Mouse (Mus musculus): ENCODE data around the gene Mab21l2. TPM values are rescaled to one million over a fixed set of nuclear protein-coding genes. Genes with fewer than 3 reads are reported as not detected.

The Mab21l2 gene
- total and polyA plus RNA-seq, 2 experiments from 2014 or later = 93.4 to 112 TPM

- Histone ChIP-seq H3K4me1 (ENCODE audit: insufficient read depth, low read length) (0 out of 2 replicates have a peak, but pooled peaks cover 3% of the 10 kb centered on the region), H3K27me3 (ENCODE audit: insufficient read depth, low read length) (peaks cover 5% of the 10 kb centered on the region; the same call in 1 of the 2 replicates), H3K27ac (peak overlapping the region; percentile 65), H3K9me3 (ENCODE audit: low read length) (no peaks in the 10 kb centered on the region), H3K4me3 (ENCODE audit: low read length) (peak overlapping the region; percentile 29), H3K9ac (replicated peaks; ENCODE audit: low read length) (peak overlapping the region; percentile 46), H3K4me2 (ENCODE audit: low read depth, low read length) (peak overlapping the region; percentile 56), H3K36me3 (ENCODE audit: insufficient read depth, low read length) (no peaks in the 10 kb centered on the region)
- 0 out of 2 replicates have a peak, but pooled peaks have one; percentile 27 for ATAC-seq
- 20% methylated on average over 22 of the region's 22 CpGs for WGBS
- DNase-seq (ENCODE audit: low spot score) = no peak
- no peak for TF ChIP-seq CTCF (IDR thresholded peaks at IDR 0.05; ENCODE audit: low read depth)
Measured at GRCm38 (mm10) chr3:86550301-86551010, 2.0 kb upstream of the Mab21l2 start.

GRCm38 (mm10) chr3:86547251-86547791 lies 1.1 kb downstream of the Mab21l2 start:
- no peak for DNase-seq (ENCODE audit: low spot score)
- 0 out of 2 replicates have a peak, but pooled peaks cover 3% of the 10 kb centered on the region for H3K4me1 ChIP-seq (ENCODE audit: insufficient read depth, low read length)
- no peaks in the 10 kb centered on the region for H3K36me3 ChIP-seq (ENCODE audit: insufficient read depth, low read length)
- ATAC-seq = peak; percentile 9; the same call in 1 of the 2 replicates
- 7% methylated on average over 42 of the region's 42 CpGs for WGBS
- H3K4me3 ChIP-seq (ENCODE audit: low read length) = peak overlapping the region; percentile 49
- H3K27me3 ChIP-seq (ENCODE audit: insufficient read depth, low read length) = peaks cover 5% of the 10 kb centered on the region; the same call in 1 of the 2 replicates
- peak overlapping the region; percentile 82 for H3K27ac ChIP-seq
- H3K4me2 ChIP-seq (ENCODE audit: low read depth, low read length) = peak overlapping the region; percentile 62
- H3K9me3 ChIP-seq (ENCODE audit: low read length) = no peaks in the 10 kb centered on the region
- peak overlapping the region; percentile 59 for H3K9ac ChIP-seq (replicated peaks; ENCODE audit: low read length)
- no peak for TF ChIP-seq CTCF (IDR thresholded peaks at IDR 0.05; ENCODE audit: low read depth)

DNA sequence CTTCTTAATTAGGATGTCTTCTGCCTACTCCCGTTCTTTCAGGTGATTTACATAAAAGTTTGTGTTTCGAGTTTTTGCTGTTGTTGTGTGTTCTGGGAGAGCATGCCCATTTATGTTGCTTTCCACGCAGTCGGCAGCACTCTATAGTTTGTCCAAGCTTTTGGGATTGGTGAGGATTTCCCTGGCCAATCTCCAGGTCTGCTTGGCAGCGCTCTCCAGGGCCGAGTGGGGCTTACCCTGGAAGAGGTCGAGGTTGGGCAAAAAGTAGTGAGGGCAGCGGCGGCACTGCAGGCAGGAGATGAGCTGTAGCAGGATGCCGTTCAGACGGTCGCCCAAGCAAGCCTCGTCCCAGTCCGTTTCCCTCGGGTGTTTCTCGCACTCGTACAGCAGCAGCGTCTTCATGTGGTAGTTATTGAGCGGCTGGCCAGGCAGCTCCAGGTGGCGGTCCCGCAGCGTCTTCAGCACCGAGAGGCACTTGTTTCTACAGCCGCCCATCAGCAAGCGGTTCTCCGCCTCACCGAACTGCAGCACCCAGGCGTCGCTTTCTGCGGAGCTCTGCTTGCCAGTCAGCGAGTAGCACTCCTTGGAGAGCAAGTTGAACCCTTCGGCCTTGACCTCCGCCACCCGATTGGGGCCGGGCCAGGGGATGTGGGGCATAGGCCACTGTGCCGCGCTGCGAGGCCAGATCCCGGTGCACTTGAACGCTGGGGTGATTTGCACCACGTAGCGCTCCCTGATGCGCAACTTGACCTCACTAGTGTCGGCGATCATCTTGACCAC lies 1.8 kb downstream of the Mab21l2 start:
- H3K4me2 ChIP-seq (ENCODE audit: low read depth, low read length) = peak overlapping the region; percentile 62
- H3K4me1 ChIP-seq (ENCODE audit: insufficient read depth, low read length) = 0 out of 2 replicates have a peak, but pooled peaks cover 3% of the 10 kb centered on the region
- peak overlapping the region; percentile 59 for H3K9ac ChIP-seq (replicated peaks; ENCODE audit: low read length)
- H3K27ac ChIP-seq = peak overlapping the region; percentile 82
- no peaks in the 10 kb centered on the region for H3K36me3 ChIP-seq (ENCODE audit: insufficient read depth, low read length)
- TF ChIP-seq CTCF (IDR thresholded peaks at IDR 0.05; ENCODE audit: low read depth) = no peak
- no peaks in the 10 kb centered on the region for H3K9me3 ChIP-seq (ENCODE audit: low read length)
- peak overlapping the region; percentile 49 for H3K4me3 ChIP-seq (ENCODE audit: low read length)
- H3K27me3 ChIP-seq (ENCODE audit: insufficient read depth, low read length) = peaks cover 5% of the 10 kb centered on the region; the same call in 1 of the 2 replicates
- DNase-seq (ENCODE audit: low spot score) = peak; percentile 66
- ATAC-seq = no peak
- WGBS = 3% methylated on average over 45 of the region's 45 CpGs

DNA sequence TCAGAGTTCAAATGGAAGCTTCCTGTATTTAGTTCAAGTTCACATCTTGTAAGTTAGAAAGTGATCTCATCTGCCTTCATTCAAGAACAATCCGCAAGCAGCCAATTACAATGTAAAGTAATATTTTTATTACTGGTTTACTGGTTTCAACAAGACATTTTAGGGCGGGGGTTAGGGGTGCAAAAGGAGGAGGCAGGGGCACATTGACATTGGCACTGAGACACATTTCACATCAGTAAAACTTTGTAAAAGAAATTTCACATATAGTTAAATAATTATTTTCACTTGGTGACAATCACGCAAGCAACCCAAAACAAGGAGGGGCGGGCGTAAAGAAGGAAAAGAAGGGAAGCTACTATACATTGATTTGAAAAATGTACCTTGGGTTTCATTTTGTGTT lies 2.5 kb downstream of the Mab21l2 start:
- H3K27ac ChIP-seq = peak overlapping the region; percentile 82
- WGBS = 18% methylated on average over 5 of the region's 5 CpGs
- DNase-seq (ENCODE audit: low spot score) = no peak
- peaks cover 5% of the 10 kb centered on the region; the same call in 1 of the 2 replicates for H3K27me3 ChIP-seq (ENCODE audit: insufficient read depth, low read length)
- peak overlapping the region; percentile 62 for H3K4me2 ChIP-seq (ENCODE audit: low read depth, low read length)
- H3K36me3 ChIP-seq (ENCODE audit: insufficient read depth, low read length) = no peaks in the 10 kb centered on the region
- peak overlapping the region; percentile 59 for H3K9ac ChIP-seq (replicated peaks; ENCODE audit: low read length)
- no peak for TF ChIP-seq CTCF (IDR thresholded peaks at IDR 0.05; ENCODE audit: low read depth)
- H3K4me1 ChIP-seq (ENCODE audit: insufficient read depth, low read length) = 0 out of 2 replicates have a peak, but pooled peaks cover under 1% of the 10 kb centered on the region
- no peaks in the 10 kb centered on the region for H3K9me3 ChIP-seq (ENCODE audit: low read length)
- no peak for ATAC-seq
- H3K4me3 ChIP-seq (ENCODE audit: low read length) = peak overlapping the region; percentile 49

DNA sequence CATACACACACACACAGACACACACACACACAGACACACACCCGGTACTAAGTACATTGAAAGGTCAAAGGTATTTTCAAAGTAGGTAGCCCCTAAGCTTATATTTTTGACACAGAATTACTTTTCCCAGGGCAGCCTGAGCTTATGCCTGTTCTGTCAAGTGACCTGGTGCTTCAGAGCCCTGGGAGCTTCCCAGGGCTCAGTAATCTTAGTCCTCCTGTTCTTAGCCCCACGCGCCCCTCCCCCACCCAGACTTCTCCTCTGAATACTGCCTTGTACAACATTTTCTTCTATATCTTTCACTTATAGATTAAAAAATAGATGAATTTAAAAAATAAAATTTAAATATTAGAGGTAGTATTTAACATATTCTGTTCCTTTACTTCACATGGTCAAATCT lies 3.6 kb downstream of the Mab21l2 start:
- Histone ChIP-seq H3K27me3 (ENCODE audit: insufficient read depth, low read length) (no peaks in the 10 kb centered on the region), H3K9me3 (ENCODE audit: low read length) (no peaks in the 10 kb centered on the region), H3K4me3 (ENCODE audit: low read length) (peak overlapping the region; percentile 36), H3K27ac (no peak overlapping the region), H3K4me2 (ENCODE audit: low read depth, low read length) (peak overlapping the region; percentile 33; the same call in 1 of the 2 replicates), H3K9ac (replicated peaks; ENCODE audit: low read length) (peak overlapping the region; percentile 49; the same call in 1 of the 2 replicates), H3K4me1 (ENCODE audit: insufficient read depth, low read length) (no peaks in the 10 kb centered on the region), H3K36me3 (ENCODE audit: insufficient read depth, low read length) (no peaks in the 10 kb centered on the region)
- WGBS = 44% methylated on average over 3 of the region's 3 CpGs
- no peak for TF ChIP-seq CTCF (IDR thresholded peaks at IDR 0.05; ENCODE audit: low read depth)
- DNase-seq (ENCODE audit: low spot score) (peak; percentile 69), ATAC-seq (no peak)

- no peaks in the 10 kb centered on the region for H3K4me1 ChIP-seq (ENCODE audit: insufficient read depth, low read length)
- H3K27ac ChIP-seq = no peak overlapping the region
- ATAC-seq (no peak), DNase-seq (ENCODE audit: low spot score) (no peak)
- peak overlapping the region; percentile 49 for H3K4me2 ChIP-seq (ENCODE audit: low read depth, low read length)
- H3K4me3 ChIP-seq (ENCODE audit: low read length) = peak overlapping the region; percentile 28
- H3K9me3 ChIP-seq (ENCODE audit: low read length) = no peaks in the 10 kb centered on the region
- H3K9ac ChIP-seq (replicated peaks; ENCODE audit: low read length) = 0 out of 2 replicates have a peak overlapping the region, but pooled peaks have one; percentile 24
- no peaks in the 10 kb centered on the region for H3K36me3 ChIP-seq (ENCODE audit: insufficient read depth, low read length)
- H3K27me3 ChIP-seq (ENCODE audit: insufficient read depth, low read length) = no peaks in the 10 kb centered on the region
- WGBS = 73% methylated on average over 1 of the region's 1 CpGs
- TF ChIP-seq CTCF (IDR thresholded peaks at IDR 0.05; ENCODE audit: low read depth) = no peak
Measured at GRCm38 (mm10) chr3:86541863-86542397, 6.5 kb downstream of the Mab21l2 start.
